In the genomic region with DNA sequence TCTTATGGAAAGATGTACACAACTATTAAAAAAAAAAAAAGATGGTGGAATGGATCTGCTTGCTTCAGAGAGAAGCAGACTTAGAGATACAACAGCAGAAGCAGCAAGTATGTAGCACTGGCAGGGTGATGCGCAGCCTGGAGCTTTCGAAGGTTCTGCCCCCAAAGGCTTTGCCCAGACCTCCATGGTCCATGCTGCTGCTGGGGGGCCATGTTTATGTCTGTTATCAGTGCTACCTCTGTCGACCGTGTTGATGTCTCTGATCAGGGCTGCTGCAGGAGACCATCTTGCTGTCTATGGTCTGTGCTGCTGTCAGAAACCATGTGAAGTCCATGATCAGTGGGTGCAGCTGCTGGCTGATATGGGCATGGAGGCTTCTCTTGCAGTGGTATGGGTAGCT, we compare ENCODE assay signal across 23 mouse cellular contexts.
"Had no signal": no experiment of that assay in that cellular context is flagged by ENCODE, and none has a peak within 500 bp of the region (broad histone marks: within the 10 kb centered on the region; RNA-seq: fewer than 3 reads in every experiment).

No protein-coding gene starts in this region.

- H3K27me3 ChIP-seq: liver, embryonic 15.5 days; lung, embryonic 15.5 days; megakaryocyte, embryonic 14.5 days; midbrain, embryonic 12.5 days; neural tube, embryonic 13.5 days; neural tube, embryonic 15.5 days had no signal

- H3K36me3 ChIP-seq: liver, embryonic 15.5 days; lung, embryonic 15.5 days; midbrain, embryonic 12.5 days; neural tube, embryonic 13.5 days; neural tube, embryonic 15.5 days had no signal

- H3K27ac ChIP-seq: liver, embryonic 15.5 days; lung, embryonic 15.5 days; macrophage; midbrain, embryonic 12.5 days; neural tube, embryonic 13.5 days; neural tube, embryonic 15.5 days had no signal

- H3K4me2 ChIP-seq: liver, embryonic 15.5 days; lung, embryonic 15.5 days; midbrain, embryonic 12.5 days; neural tube, embryonic 13.5 days; neural tube, embryonic 15.5 days had no signal

- ATAC-seq: liver, postnatal 0 days; lung, postnatal 0 days; midbrain, embryonic 16.5 days had no signal

- H3K4me1 ChIP-seq: liver, embryonic 15.5 days; lung, embryonic 15.5 days; megakaryocyte, embryonic 14.5 days; neural tube, embryonic 13.5 days; neural tube, embryonic 15.5 days had no signal

- H3K9ac ChIP-seq: liver, embryonic 15.5 days; liver, postnatal 0 days; lung, embryonic 15.5 days; midbrain, embryonic 12.5 days; neural tube, embryonic 13.5 days; neural tube, embryonic 15.5 days had no signal

- H3K4me3 ChIP-seq: liver, embryonic 15.5 days; lung, embryonic 15.5 days; megakaryocyte, embryonic 14.5 days; midbrain, embryonic 12.5 days; myocyte; neural tube, embryonic 13.5 days; neural tube, embryonic 15.5 days had no signal

- H3K9me3 ChIP-seq: liver, embryonic 15.5 days; lung, embryonic 15.5 days; midbrain, embryonic 12.5 days; neural tube, embryonic 13.5 days; neural tube, embryonic 15.5 days had no signal

- DNase-seq: liver, postnatal 0 days; lung, adult 2 months; lung, postnatal 14 days; lung, postnatal 36 days; midbrain, embryonic 14.5 days; retina, postnatal 1 day; right cerebral cortex, adult 18-20 months; right cerebral cortex, postnatal 25 days; right cerebral cortex, postnatal 4 days; spleen, adult 18-20 months; thymus, adult 18-20 months; thymus, postnatal 14 days; thymus, postnatal 36 days had no signal
